Mouse (Mus musculus) ES-E14 (cell line): ENCODE measurements around the gene Foxf1. TPM values are rescaled to one million over a fixed set of nuclear protein-coding genes. Genes with fewer than 3 reads are reported as not detected.

Experiments used
- DNase-seq: peaks from one replicate; pipeline ENCODE4 v3.0.0-alpha.2; 2013; ENCODE audit warnings: low read depth, low spot score
- H3K27ac ChIP-seq: 2 replicates; pipeline ENCODE4 v1.5.1; 2012; ENCODE audit warnings: low read depth, mild to moderate bottlenecking, low read length, moderate library complexity, mixed read lengths; ENCODE audit not compliant: poor library complexity, insufficient read depth, severe bottlenecking
- H3K36me3 ChIP-seq: 2 replicates; pipeline ENCODE4 v1.6.1; 2012; ENCODE audit warnings: mild to moderate bottlenecking, low read length, moderate library complexity, mixed read lengths; ENCODE audit not compliant: control insufficient read depth, poor library complexity, insufficient read depth, severe bottlenecking
- H3K4me1 ChIP-seq, 2 experiments: fragments of 150-350 bp in 1 of 2; sonication (generic) in 1 of 2; 2 replicates each; pipeline ENCODE4 v1.6.1; 2012; ENCODE audit warnings: low read length in 2 of 2, mild to moderate bottlenecking in 1 of 2, mixed read lengths in 1 of 2; ENCODE audit not compliant: control insufficient read depth in 2 of 2, insufficient read depth in 2 of 2, poor library complexity in 1 of 2
- H3K4me3 ChIP-seq, 2 experiments: fragments of 150-350 bp in 1 of 2; sonication (generic) in 1 of 2; 2 replicates each; pipeline ENCODE4 v1.5.1; 2012; ENCODE audit warnings: low read length in 2 of 2, low read depth in 1 of 2, mild to moderate bottlenecking in 1 of 2, mixed read lengths in 1 of 2; ENCODE audit not compliant: insufficient read depth in 1 of 2, poor library complexity in 1 of 2, severe bottlenecking in 1 of 2
- H3K9ac ChIP-seq: 2 replicates; pipeline ENCODE4 v1.6.1; 2012; ENCODE audit warnings: low read depth, mild to moderate bottlenecking, low read length, mixed read lengths; ENCODE audit not compliant: poor library complexity, insufficient read depth, severe bottlenecking
- H3K9me3 ChIP-seq: fragments of 150-350 bp; sonication (generic); 2 replicates; pipeline ENCODE4 v1.6.1; 2012; ENCODE audit warnings: low read depth, mild to moderate bottlenecking, low read length; ENCODE audit not compliant: control insufficient read depth, insufficient read depth
- CHD2 ChIP-seq: IDR thresholded peaks from 2 replicates; pipeline ENCODE4 v1.6.1; 2014; ENCODE audit warnings: mild to moderate bottlenecking, low read depth, low read length, inconsistent platforms
- HCFC1 ChIP-seq: IDR thresholded peaks from 2 replicates; pipeline ENCODE4 v1.6.1; 2012; ENCODE audit warnings: low read length, inconsistent platforms, borderline replicate concordance; ENCODE audit not compliant: insufficient read depth
- MAFK ChIP-seq: IDR thresholded peaks from 2 replicates; pipeline ENCODE4 v1.6.1; 2014; ENCODE audit warnings: mild to moderate bottlenecking, low read depth, low read length, inconsistent platforms; ENCODE audit not compliant: insufficient read depth
- ZC3H11A ChIP-seq: IDR thresholded peaks from 2 replicates; pipeline ENCODE4 v1.6.1; 2012; ENCODE audit warnings: low read depth, mild to moderate bottlenecking, inconsistent platforms, low read length, borderline replicate concordance
- ZNF384 ChIP-seq: IDR thresholded peaks from 2 replicates; pipeline ENCODE4 v1.6.1; 2012; ENCODE audit warnings: low read depth, low read length, inconsistent platforms
- in situ Hi-C, 2 experiments: fragments of 600-800 bp; cut with MboI; formaldehyde crosslinking; loops; one replicate each; pipeline ENCODE4 v1.15.1; 2025; ENCODE audit warnings: low sequenced_read_pairs in 2 of 2, inconsistent platforms in 1 of 2; ENCODE audit not compliant: unreplicated experiment in 2 of 2
- total RNA-seq: library from RNA; depleted of rRNA; stranded (reverse); fragments of 300-350 nt; gene quantifications from 2 replicates; pipeline ENCODE4 v1.2.3, GENCODE M21; 2012; rRNA removed

Foxf1 gene
- 0.37 and 1.1 TPM in 2 replicates for total RNA-seq

- Histone ChIP-seq H3K4me3 (peak within 1 kb of the TSS; percentile 52 to 67), H3K36me3 (no peaks in the 10 kb centered on the region), H3K9ac (no peak within 1 kb of the TSS; the same call in 1 of the 2 replicates), H3K9me3 (no peaks in the 10 kb centered on the region), H3K4me1 (peaks cover 0 to 4% of the 10 kb centered on the region in 2 experiments; a peak in 1 of 4 replicates), H3K27ac (no peak within 1 kb of the TSS)
- in situ Hi-C loops, result loop anchor here (5.0 to 10.0 kb wide), 2 partner anchors 33 to 260 kb away; partner anchors contain the start of gene Foxc2 (in 2 of the 2)
- TF ChIP-seq HCFC1 (no peak), CHD2 (no peak), ZNF384 (no peak), MAFK (no peak), ZC3H11A (no peak)
- no peak for DNase-seq
These were observed at the start of gene Foxf1 for GRCm38 (mm10) chr8:121084210-121084951. TSS of gene Foxf1 (plus strand) at chr8:121084386.

DNA sequence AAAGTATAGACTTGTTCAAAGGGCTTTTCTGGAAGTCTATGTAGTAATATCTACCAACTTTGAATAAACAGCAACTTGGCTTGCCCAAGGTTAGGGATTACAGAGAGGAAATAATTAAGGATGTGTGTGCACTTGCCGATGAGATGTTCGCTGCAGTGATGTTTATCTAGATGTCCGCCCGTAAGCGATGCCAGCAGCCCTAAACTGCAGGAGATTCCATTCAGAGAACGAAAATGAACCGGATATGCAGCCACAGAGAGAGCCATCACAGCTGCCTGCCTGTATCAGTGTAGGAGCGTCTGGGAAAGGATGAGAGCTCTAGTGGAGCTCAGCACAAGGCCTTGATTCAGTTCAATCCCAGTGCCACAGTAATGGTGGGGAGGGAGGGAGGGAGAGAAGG is 48.6 kb upstream of the Foxf1 start:
- DNase-seq, result no peak
- Histone ChIP-seq H3K9me3 (no peaks in the 10 kb centered on the region), H3K4me1 (no peaks in the 10 kb centered on the region), H3K27ac (no peak overlapping the region), H3K4me3 (no peak overlapping the region), H3K9ac (no peak overlapping the region), H3K36me3 (no peaks in the 10 kb centered on the region)
- in situ Hi-C loops, result no loop called here
- TF ChIP-seq ZNF384 (no peak), HCFC1 (no peak), ZC3H11A (no peak), MAFK (no peak), CHD2 (no peak)

- Histone ChIP-seq H3K36me3 (no peaks in the 10 kb centered on the region), H3K9ac (no peak overlapping the region), H3K9me3 (no peaks in the 10 kb centered on the region), H3K4me3 (no peak overlapping the region), H3K27ac (no peak overlapping the region), H3K4me1 (no peaks in the 10 kb centered on the region)
- DNase-seq, result no peak
- in situ Hi-C loops, result no loop called here
- TF ChIP-seq ZNF384, result no peak
- TF ChIP-seq HCFC1, result no peak
- no peak for TF ChIP-seq ZC3H11A
- no peak for TF ChIP-seq CHD2
- no peak for TF ChIP-seq MAFK
These were observed 40.3 kb upstream of the Foxf1 start for GRCm38 (mm10) chr8:121043719-121044440.

GRCm38 (mm10) chr8:121047441-121047840 is 36.7 kb upstream of the Foxf1 start:
- in situ Hi-C loops, result no loop called here
- no peak overlapping the region for H3K9ac ChIP-seq
- peak; percentile 20 for DNase-seq
- H3K4me3 ChIP-seq, result no peak overlapping the region
- H3K4me1 ChIP-seq, result no peaks in the 10 kb centered on the region
- no peaks in the 10 kb centered on the region for H3K9me3 ChIP-seq
- H3K27ac ChIP-seq, result no peak overlapping the region
- no peaks in the 10 kb centered on the region for H3K36me3 ChIP-seq
- TF ChIP-seq ZNF384 (no peak), CHD2 (no peak), ZC3H11A (no peak), HCFC1 (no peak), MAFK (no peak)
